Mouse (Mus musculus) cerebellum, adult 18-20 months (tissue): ENCODE measurements around the gene Ctf2.
A peak's percentile ranks its signal among the peaks of the same experiment; 100 is the strongest.
"Not testable (repeated sequence)": the region's sequence is repeated elsewhere in the genome, so short reads cannot be mapped to it uniquely, and the experiment has no call there.

Source experiments
- DNase-seq, 2 experiments: peaks; one replicate each; pipeline ENCODE4 v3.0.0; 2021

Gene Ctf2

DNA sequence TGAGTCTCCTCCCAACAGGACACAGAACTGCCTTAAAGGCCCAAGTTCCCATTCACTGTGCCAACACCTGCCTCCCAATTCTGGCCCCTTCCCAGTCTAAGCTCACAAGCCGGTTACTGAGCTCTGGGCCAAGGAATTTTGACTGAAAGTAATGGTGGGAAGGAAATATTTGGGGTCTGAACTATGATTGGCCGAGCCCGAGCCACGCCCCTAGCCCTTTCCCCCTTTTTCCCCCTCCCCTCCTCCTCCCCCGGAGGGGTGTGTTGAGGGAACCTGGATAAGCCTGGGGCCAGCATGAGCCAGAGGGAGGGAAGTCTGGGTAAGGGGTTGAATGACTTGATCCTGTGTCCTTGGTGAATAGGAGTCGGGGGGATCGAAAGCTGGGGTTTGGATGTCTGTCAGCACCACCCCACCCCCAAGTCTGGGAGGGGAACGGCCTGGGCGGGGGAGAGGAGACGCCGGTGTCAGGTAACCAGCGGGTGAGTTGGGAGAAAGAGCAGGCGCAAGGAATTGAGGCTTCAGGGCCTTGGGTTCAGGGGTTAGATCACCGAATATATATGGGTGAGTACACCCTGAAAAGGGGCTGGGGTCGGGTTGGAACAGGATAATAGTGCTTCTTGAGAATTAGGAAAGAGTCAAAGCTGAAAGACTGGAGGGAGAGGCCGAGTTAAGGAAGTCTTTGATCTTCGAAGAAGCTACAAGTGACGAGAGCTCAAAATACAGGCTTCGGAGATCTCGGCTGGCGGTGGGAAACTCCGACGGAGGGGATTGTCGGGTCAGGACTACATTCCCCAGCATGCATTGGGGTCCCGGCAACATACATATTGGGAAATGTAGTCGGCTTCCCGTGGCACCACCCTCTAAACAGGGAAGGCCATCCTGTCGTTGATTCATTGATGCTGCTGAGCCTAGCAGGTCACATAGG lies 19.2 kb downstream of the Ctf2 start, which contains the start of gene Ctf1:
Ctf1 (plus strand) TSS at position 276 of the 925 bp plus-strand sequence.
- DNase-seq, result peak; percentile 78 to 90

DNA sequence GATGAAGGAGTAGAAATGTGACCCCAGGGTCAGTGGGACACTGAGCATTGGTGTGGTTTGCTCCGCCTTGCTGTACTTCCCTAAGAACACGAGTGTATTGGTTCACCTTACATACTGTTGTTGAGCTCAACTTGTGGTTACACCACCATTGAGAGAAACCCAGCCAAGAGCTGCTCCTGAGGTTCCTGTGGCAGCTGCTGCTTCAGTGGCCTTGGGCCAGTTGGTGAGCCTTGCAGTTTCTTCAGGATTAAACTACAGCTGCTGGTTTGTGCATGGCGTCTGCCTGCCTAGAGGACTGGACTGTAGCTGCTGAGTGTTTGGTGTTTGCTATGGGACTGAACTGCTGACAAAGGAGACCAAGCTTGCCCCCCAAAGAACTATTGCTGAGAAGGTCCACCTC lies 20.5 kb downstream of the Ctf2 start:
- no peak for DNase-seq

GRCm38 (mm10) chr7:127711031-127711430 lies 20.9 kb downstream of the Ctf2 start:
- no peak for DNase-seq

GRCm38 (mm10) chr7:127709261-127709979 lies 22.5 kb downstream of the Ctf2 start:
- DNase-seq, result no peak

DNA sequence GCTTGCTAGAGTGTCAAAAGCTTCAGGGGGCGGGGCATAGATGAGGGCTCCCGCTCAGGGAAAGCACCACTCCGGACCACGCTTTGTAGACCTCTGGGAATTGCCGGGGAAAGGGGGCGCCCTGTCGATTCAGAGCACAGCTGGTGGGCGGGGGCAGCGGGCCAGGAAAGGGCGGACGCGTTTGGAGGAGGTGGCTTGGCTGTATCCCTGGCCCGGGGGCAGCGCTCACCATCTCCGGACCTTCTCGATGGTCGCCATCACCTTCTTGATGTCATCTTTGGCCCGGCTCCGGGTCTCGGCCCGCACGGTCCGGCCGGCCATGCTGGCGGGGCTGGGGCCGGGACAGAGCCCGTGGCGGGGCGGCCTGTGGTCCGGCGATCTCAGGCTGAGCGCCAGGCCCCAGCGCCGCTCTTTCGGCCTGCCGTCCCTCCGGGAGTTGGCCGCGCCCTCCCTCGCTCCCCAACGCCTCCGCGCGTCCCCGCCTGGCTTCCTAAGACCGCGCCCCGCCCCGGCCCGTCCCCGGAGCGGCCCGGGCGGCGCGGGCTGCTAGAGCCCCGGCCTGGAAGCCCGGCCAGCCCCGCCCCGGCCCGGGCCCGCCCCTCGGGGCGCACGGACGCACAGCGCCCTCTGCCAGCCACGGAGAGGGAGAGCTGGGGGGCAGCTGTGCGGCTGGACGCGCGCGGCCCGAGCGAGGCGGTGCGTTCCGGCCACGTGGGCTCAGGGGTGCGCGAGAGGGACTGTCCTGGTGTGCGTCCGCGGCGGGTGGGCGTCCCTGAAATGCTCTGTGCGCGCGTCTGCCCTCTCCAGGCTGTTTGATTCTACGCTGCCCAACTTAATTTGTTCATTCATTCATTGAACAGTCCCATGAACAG lies 23.5 kb downstream of the Ctf2 start, which contains the start of gene Bcl7c:
Bcl7c (minus strand) TSS at position 727 of the 872 bp plus-strand sequence.
- peak; percentile 81 to 93 for DNase-seq

GRCm38 (mm10) chr7:127707957-127708206 lies 24.1 kb downstream of the Ctf2 start:
- DNase-seq, result no peak

DNA sequence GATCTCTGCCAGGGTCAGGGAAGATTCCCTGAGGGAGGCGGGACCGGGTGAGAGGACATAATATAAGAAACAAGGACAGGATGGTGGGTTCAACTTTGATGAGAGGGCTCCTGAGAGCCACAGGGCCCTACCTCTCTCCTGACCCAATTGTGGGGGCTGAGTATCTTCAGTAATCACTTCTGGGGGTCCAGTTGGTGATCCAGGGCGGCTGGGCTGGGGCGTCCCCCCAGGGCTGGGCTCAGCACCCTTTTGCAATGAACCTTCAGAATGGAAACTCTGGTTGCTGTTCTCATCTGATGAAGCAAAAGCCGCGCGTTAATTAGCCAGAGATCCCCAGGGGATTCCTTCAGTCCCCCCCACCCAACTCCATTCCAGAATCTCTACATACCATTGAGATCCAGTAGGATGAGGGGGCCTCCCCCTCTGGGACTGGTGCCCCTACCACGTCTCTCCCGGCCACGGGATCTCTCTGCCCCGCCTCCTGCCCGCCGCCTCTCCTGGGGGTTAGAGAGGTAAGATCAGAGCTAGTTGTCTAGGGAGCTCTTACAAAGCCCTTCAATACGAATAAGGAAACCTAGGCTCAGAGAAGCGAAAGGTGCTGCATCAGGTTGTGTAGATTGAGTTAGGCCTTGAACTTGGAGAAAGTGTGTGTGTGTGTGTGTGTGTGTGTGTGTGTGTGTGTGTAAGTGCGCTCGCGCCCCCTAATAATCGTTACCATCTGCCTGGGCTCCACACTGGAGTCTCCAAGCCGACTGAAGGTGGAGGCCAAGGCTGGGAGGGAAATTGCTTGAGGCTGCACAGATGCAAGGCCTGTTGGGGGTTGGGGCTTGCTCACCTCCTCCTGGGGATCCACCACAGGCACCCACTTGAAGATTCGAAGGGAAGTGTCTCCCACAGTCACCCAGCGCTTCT lies 24.7 kb downstream of the Ctf2 start:
- no peak for DNase-seq

DNA sequence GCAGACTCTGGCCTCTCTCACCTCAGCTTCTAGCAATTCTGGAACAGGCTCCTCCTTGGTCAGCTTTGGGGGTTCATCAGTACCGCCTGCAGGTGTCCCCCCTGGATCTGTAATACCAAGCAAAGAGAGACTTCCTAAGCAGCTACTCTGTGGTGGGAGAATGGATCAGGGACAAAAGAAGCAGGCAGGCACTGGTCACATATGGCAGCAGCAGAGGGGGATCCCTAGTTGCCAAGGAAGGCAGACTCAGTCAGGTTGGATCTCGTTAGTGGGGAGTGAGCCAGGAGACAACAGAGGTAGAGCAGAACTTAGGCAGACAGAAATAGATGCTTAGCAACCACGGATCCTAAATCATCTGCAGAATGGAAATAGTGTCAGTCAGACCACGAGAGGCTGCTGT lies 26.3 kb downstream of the Ctf2 start:
- peak; percentile 76 to 88 for DNase-seq

DNA sequence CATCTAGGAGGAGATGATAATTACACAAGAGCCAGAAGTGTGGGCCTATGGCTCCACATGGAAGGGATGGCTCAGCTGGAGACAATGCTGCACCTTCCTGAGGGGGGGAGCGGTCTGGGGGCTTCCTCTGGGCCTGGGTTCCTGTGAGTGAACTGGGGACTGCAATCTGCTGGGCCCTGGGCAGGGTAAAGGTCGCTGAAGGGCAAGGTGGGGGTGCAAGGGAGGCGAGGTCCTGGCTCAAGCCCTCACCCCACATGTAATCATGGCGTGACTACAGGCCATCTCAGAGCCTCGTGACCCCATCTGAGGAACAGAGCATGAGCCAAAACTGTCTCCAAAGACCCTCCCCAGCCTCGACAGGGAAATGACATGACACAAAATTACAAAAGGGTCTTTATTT lies 27.4 kb downstream of the Ctf2 start:
- no peak for DNase-seq

DNA sequence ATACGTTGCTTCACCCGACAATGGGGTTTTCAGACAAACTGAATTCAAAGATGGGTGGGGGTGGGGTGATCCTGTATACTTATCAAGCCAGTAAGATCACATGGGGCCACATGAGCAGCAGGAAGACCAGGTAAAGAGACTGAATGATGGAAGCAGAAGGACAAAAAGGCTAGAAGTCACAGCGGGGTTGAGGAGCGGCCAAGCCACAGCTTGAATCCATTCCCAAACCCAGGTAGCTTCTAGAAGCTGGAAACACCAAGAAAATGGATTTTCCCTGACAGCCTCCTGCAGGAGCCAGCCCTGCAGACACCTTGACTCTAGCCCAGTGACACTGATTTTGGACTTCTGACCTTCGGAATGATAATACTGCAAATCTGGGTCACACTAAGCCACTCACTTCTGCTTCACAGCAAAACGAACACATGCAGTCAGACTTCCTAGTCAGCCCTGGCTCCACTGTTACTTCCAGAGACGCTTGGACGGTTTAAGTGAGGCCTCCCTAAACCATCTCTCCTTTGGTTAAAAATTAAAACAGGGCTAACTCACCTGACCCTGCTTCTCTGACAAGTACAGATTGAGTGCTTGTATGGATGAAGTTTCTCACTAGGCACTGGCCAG lies 28.3 kb downstream of the Ctf2 start:
- peak in 1 of 2 experiments; percentile 46 for DNase-seq

DNA sequence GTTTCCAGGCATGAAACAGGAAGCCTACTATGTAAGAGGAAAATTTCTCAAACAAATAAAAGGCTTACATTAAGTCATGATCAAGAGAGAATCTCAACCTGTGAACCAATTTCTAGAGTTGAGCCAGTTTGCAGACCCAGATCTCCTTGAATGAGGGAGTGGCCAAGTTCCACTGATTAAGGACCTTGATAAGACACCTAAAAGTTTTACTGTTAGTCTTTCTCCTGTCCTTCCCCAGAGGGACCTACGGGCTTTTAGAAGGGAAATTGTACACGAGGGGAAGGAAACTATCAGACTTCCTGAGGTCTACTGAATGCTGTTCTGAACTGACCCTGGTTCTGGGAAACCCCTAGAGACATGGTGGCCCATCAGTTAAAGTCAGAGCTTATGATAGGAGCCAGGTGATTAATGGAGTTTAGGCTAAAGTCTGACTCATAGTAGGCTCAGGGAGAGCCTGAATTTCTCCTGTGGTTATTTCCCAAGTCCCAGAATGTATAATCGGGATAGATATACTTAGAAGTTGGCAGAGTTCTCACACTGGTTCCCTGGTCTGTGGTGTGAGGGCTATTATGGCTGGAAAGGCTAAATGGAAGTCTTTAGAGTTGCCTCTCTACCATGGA lies 31.1 kb downstream of the Ctf2 start:
- no peak for DNase-seq

GRCm38 (mm10) chr7:127698986-127699385 lies 33.0 kb downstream of the Ctf2 start:
- peak; percentile 40 to 54 for DNase-seq

- not testable (repeated sequence) for DNase-seq
Observed at GRCm38 (mm10) chr7:127693730-127694129, 38.2 kb downstream of the Ctf2 start.

- no peak for DNase-seq
Observed at GRCm38 (mm10) chr7:127693290-127693689, 38.7 kb downstream of the Ctf2 start.

DNA sequence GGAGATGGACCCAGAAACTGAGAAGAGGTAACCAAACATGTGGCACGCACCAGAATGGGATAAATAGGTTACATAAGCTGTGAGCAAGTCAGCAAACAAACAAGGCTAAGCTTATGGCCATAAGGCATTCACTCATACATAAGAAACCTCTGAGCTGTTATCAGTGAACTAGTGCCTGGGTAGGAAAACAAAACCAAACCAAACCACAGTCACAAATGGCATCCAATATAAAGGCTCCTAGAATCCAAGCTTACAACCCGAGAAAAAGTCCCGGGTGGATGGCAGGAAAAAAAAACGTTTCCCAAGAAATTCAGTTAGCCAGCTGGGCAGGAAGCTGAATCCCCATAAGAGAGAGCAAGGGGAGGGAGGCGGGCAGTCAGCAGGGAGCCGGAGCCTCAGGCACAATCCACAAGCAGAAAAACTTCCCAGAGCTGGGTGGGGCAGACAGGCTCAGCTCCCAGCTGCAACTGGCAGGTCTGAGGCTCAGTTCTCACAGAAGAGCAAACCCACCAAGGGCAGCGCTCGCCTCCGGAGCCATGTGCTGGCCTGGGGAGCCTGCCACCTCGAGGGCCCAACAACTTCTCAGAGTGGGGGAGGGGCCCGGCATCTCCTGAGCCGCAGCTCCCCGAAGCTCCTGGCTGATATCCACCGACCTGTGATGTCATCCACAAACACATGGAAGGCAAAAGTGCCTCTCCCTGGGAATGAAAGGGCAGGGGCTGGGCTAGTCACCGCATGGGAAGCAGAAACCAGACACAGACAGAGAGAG lies 40.6 kb downstream of the Ctf2 start:
- DNase-seq, result peak; percentile 77 to 78

DNA sequence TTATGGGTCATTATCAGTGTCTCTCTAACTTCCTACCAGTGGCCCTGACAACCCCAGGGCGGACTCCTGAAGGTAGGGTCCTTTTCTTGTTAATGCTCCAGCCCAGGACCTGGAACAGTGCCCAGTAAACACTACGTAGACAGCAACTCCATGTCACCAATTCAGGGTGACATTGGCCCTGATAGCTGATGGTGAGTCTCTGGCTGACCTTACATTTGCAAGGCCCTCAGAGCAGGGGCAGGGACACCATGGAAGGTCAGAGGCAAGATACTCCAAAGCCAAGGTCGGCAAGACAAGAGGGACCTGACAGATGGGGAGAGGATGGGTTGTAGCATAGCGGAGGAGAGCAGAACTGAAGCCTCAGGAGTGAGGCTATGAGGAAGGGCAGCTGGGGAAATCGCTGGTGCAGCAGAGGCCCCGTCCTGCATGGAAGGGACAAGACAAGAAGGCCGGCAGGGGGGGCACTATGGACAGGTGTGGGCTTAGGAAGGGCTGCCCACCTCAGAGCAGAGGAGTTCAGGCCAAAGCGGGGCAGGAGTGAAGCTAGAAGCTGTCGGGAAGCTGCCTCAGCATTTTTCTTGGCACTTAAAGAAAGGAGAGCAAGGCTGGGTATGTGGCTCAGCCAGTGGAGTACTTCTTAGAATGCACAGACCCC lies 42.2 kb downstream of the Ctf2 start:
- no peak for DNase-seq

DNA sequence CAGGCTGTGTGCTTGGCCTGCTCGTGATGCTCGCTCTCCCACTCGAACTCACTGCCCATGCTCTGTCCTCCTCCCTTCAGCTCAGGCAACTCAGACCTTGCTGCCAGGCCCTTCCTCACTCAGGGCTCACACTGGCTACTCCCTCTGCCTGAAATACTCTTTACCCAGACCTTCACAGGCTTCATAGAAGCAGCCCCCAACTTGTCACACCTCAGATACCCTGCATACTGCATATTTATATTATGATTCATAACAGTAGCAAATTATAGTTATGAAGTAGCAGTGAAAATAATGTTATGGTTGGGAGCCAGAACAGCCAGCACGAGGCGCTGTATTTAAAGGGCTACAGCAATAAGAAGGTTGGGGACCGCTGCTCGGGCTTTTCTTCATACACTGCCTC lies 43.0 kb downstream of the Ctf2 start:
- no peak for DNase-seq

DNA sequence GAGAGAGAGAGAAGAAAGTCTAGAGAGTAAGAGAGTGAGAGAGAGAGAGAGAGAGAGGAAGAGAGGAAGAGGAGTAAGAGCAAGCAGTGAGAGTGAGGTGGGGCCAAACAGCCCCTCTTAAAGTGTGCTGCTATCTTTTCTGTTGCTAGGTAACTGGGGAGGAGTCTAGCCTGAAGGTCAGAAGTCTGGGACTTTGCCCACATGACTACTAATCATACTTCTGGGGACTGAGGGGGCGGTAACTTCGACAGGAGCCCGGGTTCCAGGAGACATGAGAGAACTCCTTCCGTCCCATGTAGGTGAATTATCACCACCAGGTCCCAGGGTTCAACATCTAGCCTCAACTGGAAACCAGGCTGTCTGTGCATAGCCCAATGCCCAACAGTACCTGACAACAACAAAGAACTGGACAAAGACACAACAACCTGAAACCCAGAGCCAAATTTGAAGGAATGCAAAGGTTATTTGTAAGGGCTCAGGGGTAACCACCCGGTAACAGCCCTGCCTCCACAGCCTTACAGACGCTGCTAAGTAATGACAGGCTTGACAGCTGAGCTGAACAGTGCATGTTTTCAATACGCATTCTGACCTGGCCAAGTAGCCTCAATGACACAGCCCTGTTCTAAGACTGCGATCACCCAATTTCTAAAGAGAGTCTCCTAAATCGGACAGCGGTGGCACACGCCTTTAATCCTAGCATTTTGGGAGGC lies 45.1 kb downstream of the Ctf2 start:
- no peak for DNase-seq
